Mouse (Mus musculus): ENCODE measurements around the gene Rho. TPM values are rescaled to one million over a fixed set of nuclear protein-coding genes. Genes with fewer than 3 reads are reported as not detected.

The Rho gene
- total and polyA plus RNA-seq, 3 experiments: 0.11 TPM; not detected in 2

- Histone ChIP-seq H3K9me3 (replicated peaks; ENCODE audit: insufficient read depth, low read length) (no peaks in the 10 kb centered on the region), H3K4me1 (ENCODE audit: control insufficient read depth in 1 of 2, insufficient read depth in 2 of 2, low read length in 2 of 2) (no peaks in the 10 kb centered on the region), H3K27me3 (ENCODE audit: control insufficient read depth in 1 of 2, insufficient read depth in 2 of 2, low read length in 2 of 2) (no peaks in the 10 kb centered on the region), H3K79me2 (ENCODE audit: control insufficient read depth, insufficient read depth, low read length, poor library complexity) (no peaks in the 10 kb centered on the region), H3K4me3 (ENCODE audit: control insufficient read depth in 1 of 2, insufficient read depth in 1 of 2, low read depth in 2 of 2, low read length in 2 of 2) (no peak overlapping the region), H3K36me3 (ENCODE audit: control insufficient read depth in 1 of 2, insufficient read depth in 2 of 2, low read length in 2 of 2) (no peaks in the 10 kb centered on the region), H3K27ac (ENCODE audit: control insufficient read depth, low read depth, low read length) (no peak overlapping the region), H3K9ac (ENCODE audit: control insufficient read depth, low read depth, low read length, poor library complexity, severe bottlenecking) (no peak overlapping the region)
- TF ChIP-seq CHD2 (IDR thresholded peaks at IDR 0.05; ENCODE audit: low read length) (no peak), POLR2AphosphoS5 (IDR thresholded peaks at IDR 0.05; ENCODE audit: borderline replicate concordance, low read depth, low read length) (no peak), MAX (IDR thresholded peaks at IDR 0.05; ENCODE audit: low read length) (no peak), BHLHE40 (IDR thresholded peaks at IDR 0.05; ENCODE audit: borderline replicate concordance, low read depth, low read length) (no peak), E2F4 (IDR thresholded peaks at IDR 0.05; ENCODE audit: borderline replicate concordance, low read depth, low read length) (no peak), USF2 (IDR thresholded peaks at IDR 0.05; ENCODE audit: borderline replicate concordance in 1 of 2, insufficient read depth in 1 of 2, low read depth in 1 of 2, low read length in 2 of 2) (no peak), MAZ (IDR thresholded peaks at IDR 0.05; ENCODE audit: low read depth, low read length) (no peak), TAL1 (IDR thresholded peaks at IDR 0.05; ENCODE audit: low read length) (no peak), ETS1 (IDR thresholded peaks at IDR 0.05; ENCODE audit: low read depth, low read length) (no peak), TCF12 (IDR thresholded peaks at IDR 0.05; ENCODE audit: low read depth, low read length) (no peak), RCOR1 (IDR thresholded peaks at IDR 0.05; ENCODE audit: low read depth, low read length) (no peak), MYB (IDR thresholded peaks at IDR 0.05; ENCODE audit: low read depth, low read length) (no peak), ZMIZ1 (IDR thresholded peaks at IDR 0.05; ENCODE audit: low read depth, low read length) (no peak), UBTF (IDR thresholded peaks at IDR 0.05; ENCODE audit: borderline replicate concordance, insufficient read depth, low read depth, low read length) (no peak), ZNF384 (IDR thresholded peaks at IDR 0.05; ENCODE audit: low read depth, low read length) (no peak), POLR2A (IDR thresholded peaks at IDR 0.05; ENCODE audit: control insufficient read depth in 1 of 2, insufficient read depth in 1 of 2, low read depth in 1 of 2, low read length in 2 of 2, poor library complexity in 1 of 2) (no peak), MEF2A (IDR thresholded peaks at IDR 0.05; ENCODE audit: extremely low read depth, insufficient replicate concordance, low read depth, low read length, poor library complexity, severe bottlenecking) (no peak), USF1 (IDR thresholded peaks at IDR 0.05; ENCODE audit: low read depth, low read length) (no peak), CTCF (IDR thresholded peaks at IDR 0.05 in 2 of 3, conservative IDR thresholded peaks at IDR 0.05 in 1 of 3; ENCODE audit: control insufficient read depth in 1 of 3, insufficient read depth in 1 of 3, low read depth in 2 of 3, low read length in 3 of 3, poor library complexity in 1 of 3, severe bottlenecking in 1 of 3) (no peak), MYC (IDR thresholded peaks at IDR 0.05; ENCODE audit: low read depth, low read length) (no peak)
- no peak for DNase-seq (ENCODE audit: low read depth, low spot score)
Observed at GRCm38 (mm10) chr6:115958445-115958844, 26.9 kb downstream of the Rho start.

GRCm38 (mm10) chr6:115959151-115959691 is 27.7 kb downstream of the Rho start:
- no peaks in the 10 kb centered on the region for H3K36me3 ChIP-seq (ENCODE audit: control insufficient read depth in 1 of 2, insufficient read depth in 2 of 2, low read length in 2 of 2)
- H3K4me1 ChIP-seq (ENCODE audit: control insufficient read depth in 1 of 2, insufficient read depth in 2 of 2, low read length in 2 of 2): no peaks in the 10 kb centered on the region
- H3K27ac ChIP-seq (ENCODE audit: control insufficient read depth, low read depth, low read length): no peak overlapping the region
- no peaks in the 10 kb centered on the region for H3K9me3 ChIP-seq (replicated peaks; ENCODE audit: insufficient read depth, low read length)
- TF ChIP-seq ZNF384 (IDR thresholded peaks at IDR 0.05; ENCODE audit: low read depth, low read length) (no peak), POLR2AphosphoS5 (IDR thresholded peaks at IDR 0.05; ENCODE audit: borderline replicate concordance, low read depth, low read length) (no peak), USF2 (IDR thresholded peaks at IDR 0.05; ENCODE audit: borderline replicate concordance in 1 of 2, insufficient read depth in 1 of 2, low read depth in 1 of 2, low read length in 2 of 2) (no peak), POLR2A (IDR thresholded peaks at IDR 0.05; ENCODE audit: control insufficient read depth in 1 of 2, insufficient read depth in 1 of 2, low read depth in 1 of 2, low read length in 2 of 2, poor library complexity in 1 of 2) (no peak), KAT2A (conservative IDR thresholded peaks at IDR 0.05; ENCODE audit: low read depth, low read length) (no peak), SMC3 (IDR thresholded peaks at IDR 0.05; ENCODE audit: low read depth, low read length) (no peak)
- no peak overlapping the region for H3K4me3 ChIP-seq (ENCODE audit: control insufficient read depth in 1 of 2, insufficient read depth in 1 of 2, low read depth in 2 of 2, low read length in 2 of 2)
- H3K27me3 ChIP-seq (ENCODE audit: control insufficient read depth in 1 of 2, insufficient read depth in 2 of 2, low read length in 2 of 2): no peaks in the 10 kb centered on the region
- no peak for DNase-seq (ENCODE audit: low read depth, low spot score)
- no peak overlapping the region for H3K9ac ChIP-seq (ENCODE audit: control insufficient read depth, low read depth, low read length, poor library complexity, severe bottlenecking)
- no peaks in the 10 kb centered on the region for H3K79me2 ChIP-seq (ENCODE audit: control insufficient read depth, insufficient read depth, low read length, poor library complexity)
